Mouse (Mus musculus): ENCODE data around the gene Gm37240.

Gm37240 gene

GRCm38 (mm10) chr3:85284483-85284882, 602.8 kb downstream of the Gm37240 start:
- DNase-seq (ENCODE audit: inconsistent ontology term) = no peak

DNA sequence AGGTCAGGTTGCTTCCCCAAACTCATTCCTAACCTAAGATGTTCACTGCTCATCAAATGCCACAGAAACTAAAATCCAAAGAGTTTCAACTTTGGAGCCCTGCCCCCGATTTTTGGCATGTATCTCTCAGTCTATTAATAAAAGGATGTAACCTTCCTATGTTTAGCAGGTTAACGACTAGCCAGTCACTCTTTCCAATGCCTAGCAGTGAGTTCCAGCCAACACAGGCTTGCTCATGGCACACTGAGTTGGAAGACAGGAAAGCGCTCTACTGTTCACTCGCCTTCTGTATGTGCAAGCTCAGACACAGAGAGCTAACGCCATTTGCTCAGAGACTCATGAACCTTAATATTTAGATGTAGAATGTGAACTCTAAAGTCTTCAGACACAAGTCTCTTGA, 604.5 kb downstream of the Gm37240 start:
- DNase-seq (ENCODE audit: inconsistent ontology term) = no peak

GRCm38 (mm10) chr3:85275075-85275474, 612.2 kb downstream of the Gm37240 start:
- DNase-seq (ENCODE audit: inconsistent ontology term) = peak; percentile 66

DNA sequence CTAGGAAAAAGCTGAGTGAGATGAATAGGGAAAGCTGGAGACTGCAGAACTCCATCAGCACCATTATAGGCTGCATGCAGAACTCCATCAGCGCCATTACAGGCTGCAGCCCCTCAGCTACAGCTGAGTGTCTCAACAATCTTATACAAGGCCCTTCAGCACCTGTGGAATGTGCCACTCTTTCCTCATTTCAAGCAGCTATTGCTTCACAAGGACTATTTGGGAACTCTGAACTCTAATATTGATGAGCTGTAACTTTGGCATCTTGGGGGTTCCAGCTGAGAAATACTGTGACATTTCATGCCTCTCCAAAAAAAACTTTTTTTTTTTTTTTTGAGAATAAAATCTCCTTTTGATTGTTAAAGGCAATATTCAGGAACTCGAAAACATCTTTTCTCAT, 615.8 kb downstream of the Gm37240 start:
- DNase-seq (ENCODE audit: inconsistent ontology term) = no peak

DNA sequence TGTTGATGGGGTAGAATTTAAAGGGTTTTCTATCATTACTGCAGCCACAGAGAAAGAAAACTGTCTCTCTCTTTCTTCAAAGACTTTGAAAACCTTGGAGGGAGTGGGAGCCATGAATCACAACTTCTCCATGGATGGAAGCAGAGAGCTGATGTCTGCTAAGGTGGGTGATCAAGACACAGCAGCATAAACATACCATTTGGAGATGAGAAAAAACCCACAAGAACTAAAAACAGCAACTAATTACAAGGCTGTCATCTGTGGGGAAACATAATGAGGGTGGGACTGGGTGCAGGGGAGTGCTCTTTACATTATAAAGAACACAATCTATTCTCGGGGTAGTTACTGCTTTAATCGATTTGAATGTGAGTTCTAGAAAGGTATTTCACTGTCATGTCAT, 622.4 kb downstream of the Gm37240 start:
- no peak for DNase-seq (ENCODE audit: inconsistent ontology term)

GRCm38 (mm10) chr3:85264546-85264945, 622.8 kb downstream of the Gm37240 start:
- no peak for DNase-seq (ENCODE audit: inconsistent ontology term)

DNA sequence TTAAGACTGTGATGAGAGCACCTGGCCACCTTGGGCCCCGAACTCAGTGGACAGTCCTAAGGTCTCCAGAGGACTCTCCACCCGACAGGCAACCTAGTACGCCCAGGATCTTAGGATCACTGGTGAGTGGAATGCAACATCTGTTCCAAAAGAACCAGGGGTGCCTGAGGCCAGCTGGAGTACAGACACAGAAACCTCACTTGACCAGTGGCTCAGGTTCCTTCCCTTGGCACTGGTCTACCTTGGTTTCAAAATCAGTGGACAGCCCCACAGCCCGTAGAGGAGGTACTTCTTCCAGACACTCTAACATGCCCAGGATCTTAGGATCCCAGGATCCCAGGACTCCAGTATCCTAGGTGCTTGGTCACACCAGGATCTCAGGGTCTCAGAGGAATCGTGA, 632.8 kb downstream of the Gm37240 start:
- DNase-seq (ENCODE audit: inconsistent ontology term) = no peak

GRCm38 (mm10) chr3:85251631-85252030, 635.7 kb downstream of the Gm37240 start:
- no peak for DNase-seq (ENCODE audit: inconsistent ontology term)

- DNase-seq (ENCODE audit: inconsistent ontology term) = no peak
These were observed 641.2 kb downstream of the Gm37240 start for GRCm38 (mm10) chr3:85246131-85246530.

GRCm38 (mm10) chr3:85236546-85236945, 650.8 kb downstream of the Gm37240 start:
- DNase-seq (ENCODE audit: inconsistent ontology term) = no peak

- no peak for DNase-seq (ENCODE audit: inconsistent ontology term)
These were observed 654.5 kb downstream of the Gm37240 start for GRCm38 (mm10) chr3:85232846-85233245.

DNA sequence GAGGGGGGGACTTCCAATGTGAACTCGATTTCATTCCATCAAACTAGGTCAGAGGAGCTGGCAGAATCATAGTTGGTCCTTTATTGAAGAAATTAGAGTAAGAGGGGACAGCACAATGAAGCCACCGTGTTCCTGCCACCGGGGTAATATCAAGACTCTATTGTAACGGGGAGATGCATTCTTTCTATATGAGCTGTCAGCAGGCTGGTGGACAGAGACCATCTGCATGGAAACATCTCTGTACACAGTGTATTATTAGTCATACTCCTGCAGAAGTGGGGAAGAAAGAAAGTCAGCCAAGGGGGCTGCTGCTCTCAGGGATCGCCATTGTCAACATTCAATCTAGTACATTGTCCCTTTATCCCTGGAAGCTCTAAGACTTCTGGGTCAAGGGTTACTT, 665.3 kb downstream of the Gm37240 start:
- DNase-seq (ENCODE audit: inconsistent ontology term) = peak; percentile 88

DNA sequence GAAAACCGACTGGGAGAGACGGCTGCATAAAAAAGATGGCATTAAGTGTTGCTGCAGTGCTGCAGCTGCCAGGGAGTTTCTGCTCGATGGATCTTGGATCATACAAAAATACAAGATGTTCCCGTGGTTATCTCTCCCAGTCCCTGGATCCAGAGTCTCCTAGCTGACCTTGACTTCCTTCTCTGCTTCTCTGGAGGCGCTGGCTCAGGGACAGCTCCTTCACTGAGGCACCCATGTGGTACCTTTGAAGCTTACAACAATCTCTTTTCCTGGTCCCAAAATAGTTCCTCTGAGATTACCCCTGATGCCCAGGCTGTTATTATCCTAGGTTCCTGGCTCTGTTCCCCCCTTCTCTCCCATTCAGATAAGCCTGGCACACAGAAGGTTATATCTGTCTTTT, 672.4 kb downstream of the Gm37240 start:
- no peak for DNase-seq (ENCODE audit: inconsistent ontology term)

- DNase-seq (ENCODE audit: inconsistent ontology term) = no peak
These were observed 674.5 kb downstream of the Gm37240 start for GRCm38 (mm10) chr3:85212751-85213350.

DNA sequence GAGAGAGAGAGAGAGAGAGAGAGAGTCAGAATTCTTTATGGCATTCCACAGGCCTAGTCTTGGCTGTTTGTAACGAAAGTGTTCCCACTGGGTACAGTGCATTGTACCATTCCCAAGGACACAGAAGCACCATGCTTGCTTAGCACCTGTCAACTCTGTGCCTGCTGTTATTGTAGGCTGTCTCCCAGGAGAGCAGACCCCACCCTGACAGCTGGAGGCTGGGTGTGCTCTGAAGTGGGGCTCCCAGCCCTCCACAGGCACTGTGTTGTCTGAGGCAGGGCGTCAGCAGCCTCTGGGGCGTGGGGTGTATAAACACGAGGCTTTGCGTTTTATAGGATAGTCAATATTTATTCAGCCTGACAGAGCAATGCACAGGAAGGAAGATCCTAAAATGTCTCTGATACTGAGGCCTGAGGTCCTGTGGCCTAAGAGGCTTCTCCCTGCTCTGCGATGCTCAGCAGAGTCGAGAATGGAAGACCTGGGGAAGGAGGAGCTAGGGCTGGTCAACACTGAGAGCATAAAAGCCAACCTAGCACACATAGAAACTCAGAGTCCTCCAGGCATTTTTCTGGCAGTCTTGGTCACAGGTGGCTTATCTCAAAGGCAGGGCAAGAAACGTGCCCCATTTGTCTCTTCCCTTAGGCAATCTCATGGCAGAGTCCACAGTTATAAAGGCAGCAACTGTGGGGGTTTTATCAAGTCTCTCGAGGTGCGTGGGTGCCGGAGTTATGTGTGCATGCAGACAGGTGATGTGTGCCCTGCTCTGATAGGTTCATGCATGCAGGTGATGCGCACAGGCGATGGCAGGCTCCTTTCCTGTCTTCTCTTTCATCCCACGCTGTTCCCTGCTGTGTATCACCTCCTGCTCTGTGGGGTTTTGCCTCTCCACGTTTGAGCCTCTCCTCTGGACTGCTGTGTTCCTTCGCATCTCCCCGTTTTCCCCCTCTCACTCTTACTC, 677.2 kb downstream of the Gm37240 start:
- no peak for DNase-seq (ENCODE audit: inconsistent ontology term)

DNA sequence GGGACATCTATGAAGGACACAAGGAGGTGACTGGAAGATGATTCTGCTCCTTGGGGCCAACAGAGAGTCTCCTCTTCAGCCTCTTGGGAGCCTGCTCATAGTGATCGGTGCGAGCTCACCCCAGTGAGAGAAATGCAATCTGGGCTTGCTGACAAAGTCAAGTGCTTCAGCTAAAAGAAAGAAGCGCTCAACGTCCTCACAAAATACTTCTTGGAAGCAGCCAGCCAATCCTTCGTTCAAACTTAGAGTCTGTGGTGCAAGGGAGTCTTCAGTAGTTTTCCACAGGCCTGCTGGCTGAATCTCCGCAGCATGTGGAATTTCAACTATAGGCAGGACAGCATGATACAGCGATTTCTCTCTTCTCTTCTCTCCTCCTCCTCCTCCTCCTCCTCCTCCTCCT, 680.8 kb downstream of the Gm37240 start:
- DNase-seq (ENCODE audit: inconsistent ontology term) = no peak

- no peak for DNase-seq (ENCODE audit: inconsistent ontology term)
These were observed 681.4 kb downstream of the Gm37240 start for GRCm38 (mm10) chr3:85205911-85206310.

DNA sequence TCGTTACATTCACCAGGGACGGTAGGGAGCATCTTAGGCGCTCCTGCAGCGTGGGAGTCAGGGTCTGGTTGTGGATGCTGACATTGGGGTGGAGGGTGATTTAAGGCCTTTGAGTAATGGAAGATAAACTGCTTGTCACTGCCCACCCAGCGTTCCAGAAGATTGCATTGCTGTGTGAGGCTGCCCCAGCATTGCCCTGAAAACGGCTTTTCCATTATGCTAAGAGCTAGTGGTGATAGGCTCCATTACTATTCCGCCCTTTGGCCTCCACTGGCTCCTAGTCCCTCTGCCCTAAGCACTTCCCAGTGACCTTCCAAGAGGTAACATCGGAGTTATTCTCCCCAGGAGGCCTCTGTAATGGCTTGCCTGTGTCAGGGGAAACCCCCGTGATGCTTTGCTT, 683.7 kb downstream of the Gm37240 start:
- DNase-seq (ENCODE audit: inconsistent ontology term) = no peak

DNA sequence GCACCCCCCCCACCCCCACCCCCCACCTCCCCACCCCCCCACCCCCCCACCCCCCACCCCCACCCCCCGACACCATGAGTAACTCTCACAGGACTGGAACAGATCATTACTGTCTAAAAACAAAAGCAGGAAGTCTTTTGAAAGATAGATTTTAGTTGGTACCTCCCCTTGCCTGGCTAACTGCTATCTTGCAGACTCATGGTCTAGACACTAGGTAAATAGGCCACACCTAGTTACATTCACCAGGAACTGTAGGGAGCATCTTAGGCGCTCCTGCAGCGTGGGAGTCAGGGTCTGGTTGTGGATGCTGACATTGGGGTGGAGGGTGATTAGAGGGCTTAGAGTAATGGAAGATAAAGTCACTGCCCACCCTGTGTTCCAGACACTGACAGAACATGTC, 684.6 kb downstream of the Gm37240 start:
- no peak for DNase-seq (ENCODE audit: inconsistent ontology term)

DNA sequence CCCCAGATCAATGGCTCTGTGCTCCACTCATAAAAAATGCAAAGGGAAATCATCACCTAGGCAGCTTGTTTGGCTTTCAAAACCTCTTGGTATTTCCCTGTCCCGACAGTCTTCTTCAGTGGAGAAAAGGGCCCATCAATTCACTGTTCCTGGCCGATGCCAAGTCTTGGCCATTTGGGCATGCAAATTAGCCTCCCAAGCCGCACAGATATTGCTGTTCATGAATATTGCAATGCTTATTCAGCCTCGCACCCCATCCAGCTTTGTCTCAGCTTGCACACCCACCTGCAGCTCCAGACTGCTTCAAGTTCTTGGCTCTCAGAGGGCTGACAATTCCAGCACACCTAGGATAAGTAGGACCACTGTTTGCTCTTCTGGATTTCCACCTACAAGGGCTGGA, 685.5 kb downstream of the Gm37240 start:
- DNase-seq (ENCODE audit: inconsistent ontology term) = no peak

GRCm38 (mm10) chr3:85198496-85198895, 688.8 kb downstream of the Gm37240 start:
- no peak for DNase-seq (ENCODE audit: inconsistent ontology term)

DNA sequence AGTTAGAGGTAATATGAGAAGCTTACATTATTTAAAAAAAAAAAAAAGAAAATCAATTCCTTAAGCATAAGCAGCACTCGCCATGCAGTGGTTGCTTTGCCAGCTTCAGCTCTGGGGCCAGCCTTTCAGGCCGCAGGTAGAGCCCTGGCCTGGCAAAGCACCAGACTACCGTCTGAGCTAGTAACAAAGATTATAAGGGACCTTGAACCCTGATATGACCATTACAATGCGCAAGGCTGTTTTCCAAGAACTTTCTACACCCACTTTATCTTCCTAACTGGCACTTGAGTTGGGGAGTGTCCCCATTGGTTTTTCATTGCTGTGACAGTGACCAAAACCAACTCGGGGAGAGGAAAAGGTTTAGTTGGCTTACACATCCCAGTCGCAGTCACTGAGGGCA, 690.2 kb downstream of the Gm37240 start:
- DNase-seq (ENCODE audit: inconsistent ontology term) = no peak

DNA sequence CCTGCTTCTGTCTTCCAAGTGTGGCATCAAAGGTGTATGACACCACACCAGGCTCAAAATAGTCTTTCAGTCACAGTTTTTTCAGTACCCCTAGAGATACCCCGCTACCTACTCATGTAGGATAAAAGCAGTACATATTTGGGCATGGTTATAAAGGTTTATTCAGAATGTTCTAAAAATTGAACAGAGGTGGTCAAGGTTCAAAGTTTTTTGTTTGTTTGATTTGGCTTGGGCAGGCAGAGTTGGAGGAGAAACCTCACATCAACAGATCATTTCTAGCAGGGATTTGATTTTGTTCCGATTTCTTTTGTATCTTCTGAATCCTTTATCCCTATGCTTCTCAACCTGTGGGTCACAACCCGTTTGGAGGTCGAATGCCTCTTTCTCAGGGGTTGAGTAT, 690.7 kb downstream of the Gm37240 start:
- DNase-seq (ENCODE audit: inconsistent ontology term) = no peak

Data from Muller cell, postnatal 12 days (primary cell).